Mouse (Mus musculus) neutrophil, adult 65 days (primary cell): ENCODE measurements around the gene Marveld1. TPM values are rescaled to one million over a fixed set of nuclear protein-coding genes. Genes with fewer than 3 reads are reported as not detected.

Source experiments
- total RNA-seq: library from RNA; stranded (reverse); gene quantifications from 2 replicates; pipeline ENCODE4 v1.2.4, GENCODE M21; 2023

Gene Marveld1
- total RNA-seq: 13.1 and 14.7 TPM in 2 replicates

GRCm38 (mm10) chr19:42147170-42147768 is at the start of gene Marveld1:
Marveld1 (plus strand) TSS chr19:42147400.

DNA sequence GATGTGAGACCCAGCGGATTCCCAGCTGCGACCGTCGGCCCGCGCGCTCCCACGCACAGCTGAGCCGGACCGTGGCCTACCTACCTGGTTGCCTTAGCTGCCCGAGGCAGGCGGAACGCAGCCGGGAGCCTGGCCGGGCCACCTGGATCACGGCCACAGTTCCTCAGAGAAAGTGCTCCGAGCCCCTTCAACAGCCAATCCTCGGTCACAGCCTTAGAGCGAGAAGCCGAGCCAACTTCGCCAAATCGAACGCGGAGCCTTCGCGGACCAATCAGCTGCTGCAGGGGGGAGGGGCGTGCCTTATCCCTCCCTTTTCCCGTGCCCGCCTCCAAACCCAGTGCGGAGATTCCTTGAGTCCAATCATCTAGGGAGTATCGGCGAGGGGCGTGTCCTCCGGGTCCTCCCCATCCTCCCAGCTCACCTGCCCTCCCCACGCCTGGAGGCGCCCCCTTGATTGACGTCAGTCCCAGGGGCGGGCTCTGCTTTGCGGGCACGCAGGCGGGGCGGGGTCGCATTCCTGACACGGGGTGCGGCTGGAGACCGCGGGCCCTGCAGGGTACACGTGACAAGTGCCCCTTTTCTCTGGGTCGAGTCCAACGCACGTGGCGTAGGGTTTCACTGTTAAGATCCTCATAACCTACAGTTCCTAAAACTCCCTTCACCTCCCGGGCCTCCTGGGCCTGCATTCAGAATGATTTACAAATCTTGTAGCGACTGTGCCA is 18.3 kb upstream of the Marveld1 start, which contains the start of gene Avpi1:
Gene Avpi1 (minus strand): TSS at position 273 of the 722 bp plus-strand sequence.

DNA sequence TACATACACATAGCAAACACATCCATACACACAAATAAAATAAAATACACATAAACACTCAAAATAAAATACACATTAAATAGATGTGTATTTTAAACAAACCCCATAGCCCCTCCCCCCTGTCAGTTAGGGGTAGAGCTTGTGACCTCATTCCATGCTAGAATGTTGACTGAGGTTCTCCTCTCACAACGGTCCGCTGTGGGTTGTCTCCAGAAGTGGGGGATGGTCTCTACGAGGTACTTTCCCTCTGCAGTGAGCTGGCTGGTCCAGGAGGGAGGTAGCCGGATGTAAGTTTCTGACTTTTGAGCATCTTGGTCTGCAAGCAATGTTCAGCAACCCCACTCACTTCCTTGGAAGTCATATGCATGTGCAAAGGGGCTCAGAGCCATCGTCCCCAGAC is 16.6 kb downstream of the Marveld1 start, which contains the start of gene Zfyve27:
Gene Zfyve27 (plus strand): TSS at position 188 of the 400 bp plus-strand sequence.

Other genes starting within 250 kb of the Marveld1 start
- gene Pgam1, start 235.5 kb upstream of the Marveld1 start, total RNA-seq: 332 and 338 TPM in 2 replicates
- 9.9 and 13.9 TPM in 2 replicates for gene Exosc1, start 214.0 kb upstream of the Marveld1 start, total RNA-seq
- 24.5 and 33.2 TPM in 2 replicates for gene Zdhhc16, start 213.9 kb upstream of the Marveld1 start, total RNA-seq
- 28.7 and 54.6 TPM in 2 replicates for gene Mms19, start 166.2 kb upstream of the Marveld1 start, total RNA-seq
- 34.6 and 35.8 TPM in 2 replicates for gene Ubtd1, start 165.6 kb upstream of the Marveld1 start, total RNA-seq
- gene Ankrd2, start 111.4 kb upstream of the Marveld1 start, total RNA-seq: not detected in 2 replicates
- gene Hoga1, start 101.8 kb upstream of the Marveld1 start, total RNA-seq: not detected in 2 replicates
- not detected in 2 replicates for gene 4933411K16Rik, start 95.2 kb upstream of the Marveld1 start, total RNA-seq
- not detected in 2 replicates for gene Morn4, start 61.0 kb upstream of the Marveld1 start, total RNA-seq
- 46.1 and 62.7 TPM in 2 replicates for gene Pi4k2a, start 56.9 kb upstream of the Marveld1 start, total RNA-seq
- 0.47 and 2.0 TPM in 2 replicates for gene Avpi1, start 18.3 kb upstream of the Marveld1 start, total RNA-seq
- 83.0 and 144 TPM in 2 replicates for gene Zfyve27, start 16.6 kb downstream of the Marveld1 start, total RNA-seq
- gene Sfrp5, start 54.9 kb downstream of the Marveld1 start, total RNA-seq: not detected in 2 replicates
- not detected in 2 replicates for gene Golga7b, start 100.2 kb downstream of the Marveld1 start, total RNA-seq